In genomic region chr1:93754573-93755290, GRCm38 (mm10) we compare ENCODE assay signal across 8 mouse cellular contexts. TPM values are rescaled to one million over a fixed set of nuclear protein-coding genes. Genes with fewer than 3 reads are reported as not detected.
DNase-seq lines count a peak whose midpoint lies in the region; ATAC-seq and TF ChIP-seq lines count a peak whose summit lies in the region.

TSS of gene Thap4 (minus strand) at chr1:93754864.

- no peaks in the 10 kb centered on the region for H3K9me3 ChIP-seq in embryonic facial prominence, embryonic 13.5 days
- no peaks in the 10 kb centered on the region for H3K9me3 ChIP-seq in limb, embryonic 11.5 days (ENCODE audit: control insufficient read depth, low read length)
- H3K9me3 ChIP-seq in midbrain, embryonic 13.5 days, result no peaks in the 10 kb centered on the region

- peak within 1 kb of the TSS; percentile 91 for H3K9ac ChIP-seq in embryonic facial prominence, embryonic 13.5 days
- peak within 1 kb of the TSS; percentile 85 for H3K9ac ChIP-seq in limb, embryonic 11.5 days (ENCODE audit: low read length)
- peak within 1 kb of the TSS; percentile 86 for H3K9ac ChIP-seq in midbrain, embryonic 13.5 days (replicated peaks)

- WGBS in embryonic facial prominence, embryonic 13.5 days, result under 1% methylated on average over 90 of the region's 121 CpGs
- WGBS in kidney, adult 2 months, result under 1% methylated on average over 111 of the region's 121 CpGs
- WGBS in limb, embryonic 11.5 days, result under 1% methylated on average over 96 of the region's 121 CpGs
- WGBS in midbrain, embryonic 13.5 days, result under 1% methylated on average over 99 of the region's 121 CpGs
- WGBS in small intestine, adult 2 months, result under 1% methylated on average over 107 of the region's 121 CpGs

- peak within 1 kb of the TSS; percentile 86 for H3K4me2 ChIP-seq in embryonic facial prominence, embryonic 13.5 days
- peak within 1 kb of the TSS; percentile 84 for H3K4me2 ChIP-seq in limb, embryonic 11.5 days (ENCODE audit: low read depth, severe bottlenecking)
- H3K4me2 ChIP-seq in midbrain, embryonic 13.5 days (replicated peaks), result peak within 1 kb of the TSS; percentile 93

- H3K36me3 ChIP-seq in embryonic facial prominence, embryonic 13.5 days, result peaks cover 10% of the 10 kb centered on the region
- no peaks in the 10 kb centered on the region; the same call in 1 of the 2 replicates for H3K36me3 ChIP-seq in kidney, adult 2 months (ENCODE audit: control insufficient read depth, insufficient read depth, low read length)
- H3K36me3 ChIP-seq in limb, embryonic 11.5 days (ENCODE audit: control insufficient read depth, insufficient read depth, low read length), result peaks cover under 1% of the 10 kb centered on the region
- peaks cover 9% of the 10 kb centered on the region for H3K36me3 ChIP-seq in midbrain, embryonic 13.5 days
- H3K36me3 ChIP-seq in small intestine, adult 2 months (ENCODE audit: control insufficient read depth, insufficient read depth, low read length), result peaks cover 9% of the 10 kb centered on the region; the same call in 1 of the 2 replicates

- peaks cover 26% of the 10 kb centered on the region for H3K4me1 ChIP-seq in embryonic facial prominence, embryonic 13.5 days
- H3K4me1 ChIP-seq in kidney, adult 2 months (ENCODE audit: control insufficient read depth, insufficient read depth, low read length), result peaks cover 8% of the 10 kb centered on the region; the same call in 1 of the 2 replicates
- H3K4me1 ChIP-seq in limb, embryonic 11.5 days (ENCODE audit: control insufficient read depth, insufficient read depth, low read length), result peaks cover 7% of the 10 kb centered on the region
- H3K4me1 ChIP-seq in midbrain, embryonic 13.5 days (replicated peaks), result peaks cover 35% of the 10 kb centered on the region
- H3K4me1 ChIP-seq in small intestine, adult 2 months (ENCODE audit: control insufficient read depth, insufficient read depth, insufficient read length, low read length), result no peaks in the 10 kb centered on the region; the same call in 1 of the 2 replicates

- peak; percentile 93 for DNase-seq in 3134 (ENCODE audit: extremely low read depth, insufficient read length, low spot score)
- DNase-seq in adrenal gland, postnatal 36 days, result peak; percentile 95 to 99
- DNase-seq in heart, adult 18-20 months, result peak; percentile 92 to 95
- DNase-seq in kidney, adult 2 months, result peak; percentile 96
- peak; percentile 86 for DNase-seq in limb, embryonic 11.5 days (ENCODE audit: low spot score)

- H3K27ac ChIP-seq in embryonic facial prominence, embryonic 13.5 days, result peak within 1 kb of the TSS; percentile 90
- peak within 1 kb of the TSS; percentile 60 for H3K27ac ChIP-seq in kidney, adult 2 months (ENCODE audit: insufficient read depth, low read depth, low read length)
- H3K27ac ChIP-seq in limb, embryonic 11.5 days (replicated peaks; ENCODE audit: low read depth, low read length), result peak within 1 kb of the TSS; percentile 87
- H3K27ac ChIP-seq in midbrain, embryonic 13.5 days, result peak within 1 kb of the TSS; percentile 88
- H3K27ac ChIP-seq in small intestine, adult 2 months (ENCODE audit: insufficient read depth, low read depth, low read length), result peak within 1 kb of the TSS; percentile 57

- no peak for TF ChIP-seq CTCF in kidney, adult 2 months (conservative IDR thresholded peaks at IDR 0.05; ENCODE audit: insufficient read depth, insufficient read length, low read depth, low read length)
- TF ChIP-seq CTCF in small intestine, adult 2 months (IDR thresholded peaks at IDR 0.05; ENCODE audit: extremely low read depth, insufficient read length, insufficient replicate concordance, low read depth, low read length), result no peak

- no peak for TF ChIP-seq POLR2A in kidney, adult 2 months (IDR thresholded peaks at IDR 0.05; ENCODE audit: low read depth, low read length)
- no peak; the same call in 1 of the 2 replicates for TF ChIP-seq POLR2A in small intestine, adult 2 months (IDR thresholded peaks at IDR 0.05; ENCODE audit: low read depth, low read length)

- H3K27me3 ChIP-seq in embryonic facial prominence, embryonic 13.5 days, result no peaks in the 10 kb centered on the region
- no peaks in the 10 kb centered on the region for H3K27me3 ChIP-seq in kidney, adult 2 months (replicated peaks; ENCODE audit: control insufficient read depth, insufficient read depth, low read length)
- no peaks in the 10 kb centered on the region for H3K27me3 ChIP-seq in limb, embryonic 11.5 days (ENCODE audit: control insufficient read depth, insufficient read depth, low read length)
- H3K27me3 ChIP-seq in midbrain, embryonic 13.5 days, result no peaks in the 10 kb centered on the region
- no peaks in the 10 kb centered on the region for H3K27me3 ChIP-seq in small intestine, adult 2 months (ENCODE audit: control insufficient read depth, insufficient read depth, low read length)

- peak within 1 kb of the TSS; percentile 98 for H3K4me3 ChIP-seq in embryonic facial prominence, embryonic 13.5 days
- H3K4me3 ChIP-seq in kidney, adult 2 months (ENCODE audit: insufficient read depth, low read depth, low read length), result peak within 1 kb of the TSS; percentile 80
- peak within 1 kb of the TSS; percentile 93 for H3K4me3 ChIP-seq in limb, embryonic 11.5 days (ENCODE audit: low read depth, low read length)
- peak within 1 kb of the TSS; percentile 96 for H3K4me3 ChIP-seq in midbrain, embryonic 13.5 days (replicated peaks)
- H3K4me3 ChIP-seq in small intestine, adult 2 months (ENCODE audit: low read depth, low read length), result peak within 1 kb of the TSS; percentile 93

- peak; percentile 90 for ATAC-seq in embryonic facial prominence, embryonic 13.5 days (ENCODE audit: insufficient number of reproducible peaks, insufficient read depth, low FRiP score, low TSS enrichment, low read depth)
- ATAC-seq in limb, embryonic 11.5 days (ENCODE audit: insufficient number of reproducible peaks, low FRiP score, low TSS enrichment, low read depth), result peak; percentile 89
- ATAC-seq in midbrain, embryonic 13.5 days, result peak; percentile 93

RNA-seq across cellular contexts. Expression of gene Thap4, which starts in this region (rescaled TPM):
- 10 to 100 TPM; 45.4 to 57.4 TPM for total RNA-seq in adrenal gland, postnatal 36 days (2021)
- polyA plus RNA-seq in embryonic facial prominence, embryonic 13.5 days (2015; fragmentation: Nextera tagmentation; extraction: Ambion mirVana), result 58.4 and 58.9 TPM in 2 replicates
- total RNA-seq in heart, adult 18-20 months (2021), result 10 to 100 TPM; 82.6 to 82.8 TPM
- polyA plus RNA-seq in kidney, adult 2 months (2012; rRNA removed), result 181 and 226 TPM in 2 replicates
- polyA plus RNA-seq in limb, embryonic 11.5 days (2014; fragmentation: Nextera tagmentation; extraction: Ambion mirVana), result 44.0 and 57.9 TPM in 2 replicates
- polyA plus RNA-seq in midbrain, embryonic 13.5 days (2015; fragmentation: Nextera tagmentation; extraction: Ambion mirVana), result 41.7 and 49.2 TPM in 2 replicates
- polyA plus RNA-seq in small intestine, adult 2 months (2012; rRNA removed), result 46.0 and 63.0 TPM in 2 replicates

Comparison
In these comparisons a context has a peak if more than half of its experiments do, and no peak if none do; other contexts are left out.
1. Peak in every context shown above with its lines: DNase-seq, ATAC-seq, H3K4me3 ChIP-seq and H3K27ac ChIP-seq.